Mouse (Mus musculus): ENCODE data around the gene Edc3. TPM values are rescaled to one million over a fixed set of nuclear protein-coding genes. Genes with fewer than 3 reads are reported as not detected.

The Edc3 gene
- total and polyA plus RNA-seq, 2 experiments from 2014 or later: 11.9 to 27.8 TPM

DNA sequence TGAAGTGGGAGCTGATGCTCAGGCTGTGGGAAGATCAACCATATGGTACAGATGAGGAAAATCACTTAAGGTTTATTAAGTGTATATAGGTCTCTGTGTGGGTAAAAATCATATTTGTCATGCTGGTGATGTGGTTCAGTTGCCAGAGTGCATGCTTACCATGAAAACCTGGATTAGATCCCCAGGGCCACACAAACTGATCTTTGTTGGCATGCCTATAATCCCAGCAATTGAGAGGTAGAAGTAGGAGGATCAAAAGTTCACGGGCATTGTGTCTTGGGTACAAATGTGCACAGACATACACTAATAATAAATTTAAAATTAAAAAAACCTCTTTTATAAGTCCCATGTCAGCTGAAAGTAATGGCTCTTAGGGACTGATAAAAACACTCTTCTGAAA lies 14.0 kb downstream of the Edc3 start:
- TF ChIP-seq CTCF (IDR thresholded peaks at IDR 0.05): no peak
- H3K9ac ChIP-seq (replicated peaks; ENCODE audit: low read length, poor library complexity, severe bottlenecking): no peak overlapping the region
- H3K9me3 ChIP-seq (ENCODE audit: low read length): no peaks in the 10 kb centered on the region
- ATAC-seq (ENCODE audit: low FRiP score): no peak
- DNase-seq (ENCODE audit: low spot score): no peak
- 86% methylated on average over 1 of the region's 1 CpGs for WGBS
- no peak overlapping the region for H3K27ac ChIP-seq (ENCODE audit: low read depth, low read length)
- H3K4me3 ChIP-seq (ENCODE audit: low read depth, low read length): no peak overlapping the region
- no peaks in the 10 kb centered on the region for H3K4me1 ChIP-seq (ENCODE audit: insufficient read depth, low read length)
- peaks cover 15% of the 10 kb centered on the region for H3K36me3 ChIP-seq (ENCODE audit: insufficient read depth, low read length)
- H3K27me3 ChIP-seq (ENCODE audit: insufficient read depth, low read length): no peaks in the 10 kb centered on the region
- H3K4me2 ChIP-seq (ENCODE audit: low read depth, low read length, poor library complexity, severe bottlenecking): no peak overlapping the region

DNA sequence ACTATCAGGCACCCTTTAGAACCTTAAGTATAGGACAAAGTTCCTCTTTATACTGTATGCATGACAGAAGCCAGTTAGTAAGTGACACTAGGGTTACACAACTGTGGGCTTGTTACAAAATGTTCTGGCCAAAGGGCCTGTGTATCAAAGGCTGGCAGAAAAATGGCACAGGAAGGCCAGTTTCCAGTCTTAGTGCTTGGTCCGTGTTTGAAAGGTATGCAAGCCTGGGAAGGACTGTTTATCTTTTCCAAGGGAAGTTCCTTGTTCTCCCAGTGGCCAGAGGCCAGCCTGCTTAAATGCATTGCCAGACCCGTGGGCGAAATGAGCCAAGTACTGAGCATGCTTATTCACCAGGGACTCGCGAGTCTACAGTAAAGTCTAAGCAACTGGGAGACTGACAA lies 15.0 kb downstream of the Edc3 start:
- WGBS: 63% methylated on average over 5 of the region's 5 CpGs
- no peak for TF ChIP-seq CTCF (IDR thresholded peaks at IDR 0.05)
- ATAC-seq (ENCODE audit: low FRiP score): no peak

DNA sequence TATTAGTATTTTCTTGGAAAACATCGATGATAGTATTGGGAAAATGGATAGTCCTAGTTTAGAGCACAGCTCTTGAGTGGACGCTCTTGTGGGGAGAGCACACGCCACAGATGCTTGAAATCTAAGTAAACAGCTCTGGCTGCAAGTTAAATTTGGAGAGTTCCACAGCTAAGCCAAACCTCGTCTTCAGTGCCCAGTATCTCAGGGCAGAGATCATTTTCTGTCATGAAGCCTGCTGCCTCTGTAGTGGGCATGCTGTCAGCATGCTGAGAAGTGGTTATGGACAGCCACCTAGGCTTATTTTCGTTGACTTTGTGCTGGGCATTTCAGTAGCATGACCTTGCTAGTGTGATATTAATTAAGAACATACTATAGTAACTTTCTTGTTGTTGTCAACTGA lies 15.5 kb downstream of the Edc3 start:
- no peak overlapping the region for H3K9ac ChIP-seq (replicated peaks; ENCODE audit: low read length, poor library complexity, severe bottlenecking)
- no peak for DNase-seq (ENCODE audit: low spot score)
- no peak for ATAC-seq (ENCODE audit: low FRiP score)
- H3K36me3 ChIP-seq (ENCODE audit: insufficient read depth, low read length): peaks cover 8% of the 10 kb centered on the region; the same call in 1 of the 2 replicates
- no peak overlapping the region for H3K4me3 ChIP-seq (ENCODE audit: low read depth, low read length)
- H3K4me1 ChIP-seq (ENCODE audit: insufficient read depth, low read length): no peaks in the 10 kb centered on the region
- H3K27ac ChIP-seq (ENCODE audit: low read depth, low read length): 0 out of 2 replicates have a peak overlapping the region, but pooled peaks have one; percentile 34
- H3K9me3 ChIP-seq (ENCODE audit: low read length): no peaks in the 10 kb centered on the region
- no peak overlapping the region for H3K4me2 ChIP-seq (ENCODE audit: low read depth, low read length, poor library complexity, severe bottlenecking)
- TF ChIP-seq CTCF (IDR thresholded peaks at IDR 0.05): no peak
- WGBS: 82% methylated on average over 5 of the region's 5 CpGs
- no peaks in the 10 kb centered on the region for H3K27me3 ChIP-seq (ENCODE audit: insufficient read depth, low read length)

More for the DNA sequence above, 15.0 kb downstream of the Edc3 start:
- no peaks in the 10 kb centered on the region for H3K9me3 ChIP-seq (ENCODE audit: low read length)
- H3K4me3 ChIP-seq (ENCODE audit: low read depth, low read length): no peak overlapping the region
- DNase-seq (ENCODE audit: low spot score): peak; percentile 72
- no peak overlapping the region for H3K9ac ChIP-seq (replicated peaks; ENCODE audit: low read length, poor library complexity, severe bottlenecking)
- H3K27ac ChIP-seq (ENCODE audit: low read depth, low read length): 0 out of 2 replicates have a peak overlapping the region, but pooled peaks have one; percentile 34
- H3K4me2 ChIP-seq (ENCODE audit: low read depth, low read length, poor library complexity, severe bottlenecking): no peak overlapping the region
- H3K36me3 ChIP-seq (ENCODE audit: insufficient read depth, low read length): peaks cover 11% of the 10 kb centered on the region
- H3K27me3 ChIP-seq (ENCODE audit: insufficient read depth, low read length): no peaks in the 10 kb centered on the region
- no peaks in the 10 kb centered on the region for H3K4me1 ChIP-seq (ENCODE audit: insufficient read depth, low read length)

DNA sequence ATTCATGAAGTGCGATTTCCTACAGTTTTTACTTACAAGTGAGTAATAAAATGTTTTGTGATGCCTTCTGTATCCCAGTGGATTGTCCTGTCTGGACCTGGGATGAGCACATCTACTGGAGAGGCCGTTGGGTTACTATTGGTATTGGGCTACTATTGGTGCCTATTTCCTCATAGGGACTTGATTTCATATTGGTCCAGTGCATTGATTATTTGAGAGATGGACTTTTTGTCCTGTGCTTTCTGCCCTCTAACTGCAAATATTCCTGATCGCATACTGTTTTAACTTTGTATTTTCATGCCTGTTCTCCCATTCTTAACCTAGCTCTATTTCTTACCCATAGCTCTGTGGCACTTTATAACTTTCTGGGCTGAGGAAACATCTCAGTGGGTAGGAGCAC lies 16.4 kb downstream of the Edc3 start:
- no peaks in the 10 kb centered on the region for H3K4me1 ChIP-seq (ENCODE audit: insufficient read depth, low read length)
- no peaks in the 10 kb centered on the region for H3K27me3 ChIP-seq (ENCODE audit: insufficient read depth, low read length)
- H3K9me3 ChIP-seq (ENCODE audit: low read length): no peaks in the 10 kb centered on the region
- 97% methylated on average over 3 of the region's 3 CpGs for WGBS
- no peak overlapping the region for H3K4me2 ChIP-seq (ENCODE audit: low read depth, low read length, poor library complexity, severe bottlenecking)
- H3K36me3 ChIP-seq (ENCODE audit: insufficient read depth, low read length): peaks cover 8% of the 10 kb centered on the region; the same call in 1 of the 2 replicates
- TF ChIP-seq CTCF (IDR thresholded peaks at IDR 0.05): no peak
- no peak overlapping the region for H3K9ac ChIP-seq (replicated peaks; ENCODE audit: low read length, poor library complexity, severe bottlenecking)
- DNase-seq (ENCODE audit: low spot score): no peak
- no peak overlapping the region for H3K27ac ChIP-seq (ENCODE audit: low read depth, low read length)
- no peak overlapping the region for H3K4me3 ChIP-seq (ENCODE audit: low read depth, low read length)
- no peak for ATAC-seq (ENCODE audit: low FRiP score)

DNA sequence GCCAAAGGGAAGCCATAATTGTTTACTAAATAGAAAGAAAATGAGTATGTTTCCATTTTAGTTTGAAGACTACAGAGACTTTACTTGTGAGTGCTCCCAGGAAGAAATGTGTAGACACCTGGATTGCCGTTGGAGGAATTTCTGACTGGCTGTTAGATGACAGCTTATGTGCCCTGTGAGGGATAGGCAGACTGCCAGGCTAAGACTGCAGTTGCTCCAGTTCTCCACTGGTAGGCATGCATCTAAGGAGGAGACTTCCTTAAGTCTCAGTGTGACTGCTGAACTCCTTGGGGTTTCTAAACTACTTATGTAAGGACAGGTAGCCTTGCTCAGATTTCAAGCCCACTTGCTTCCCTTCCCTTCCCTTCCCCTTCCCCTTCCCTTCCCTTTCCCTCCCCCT lies 20.0 kb downstream of the Edc3 start:
- Histone ChIP-seq H3K4me1 (ENCODE audit: insufficient read depth, low read length) (no peaks in the 10 kb centered on the region), H3K27me3 (ENCODE audit: insufficient read depth, low read length) (no peaks in the 10 kb centered on the region), H3K4me2 (ENCODE audit: low read depth, low read length, poor library complexity, severe bottlenecking) (no peak overlapping the region), H3K36me3 (ENCODE audit: insufficient read depth, low read length) (peaks cover 8% of the 10 kb centered on the region; the same call in 1 of the 2 replicates), H3K9me3 (ENCODE audit: low read length) (no peaks in the 10 kb centered on the region), H3K9ac (replicated peaks; ENCODE audit: low read length, poor library complexity, severe bottlenecking) (no peak overlapping the region), H3K4me3 (ENCODE audit: low read depth, low read length) (no peak overlapping the region), H3K27ac (ENCODE audit: low read depth, low read length) (no peak overlapping the region)
- DNase-seq (ENCODE audit: low spot score) (no peak), ATAC-seq (ENCODE audit: low FRiP score) (no peak)
- 96% methylated on average over 1 of the region's 1 CpGs for WGBS
- 0 out of 2 replicates have a peak, but pooled peaks have one; percentile 10 for TF ChIP-seq CTCF (IDR thresholded peaks at IDR 0.05)

DNA sequence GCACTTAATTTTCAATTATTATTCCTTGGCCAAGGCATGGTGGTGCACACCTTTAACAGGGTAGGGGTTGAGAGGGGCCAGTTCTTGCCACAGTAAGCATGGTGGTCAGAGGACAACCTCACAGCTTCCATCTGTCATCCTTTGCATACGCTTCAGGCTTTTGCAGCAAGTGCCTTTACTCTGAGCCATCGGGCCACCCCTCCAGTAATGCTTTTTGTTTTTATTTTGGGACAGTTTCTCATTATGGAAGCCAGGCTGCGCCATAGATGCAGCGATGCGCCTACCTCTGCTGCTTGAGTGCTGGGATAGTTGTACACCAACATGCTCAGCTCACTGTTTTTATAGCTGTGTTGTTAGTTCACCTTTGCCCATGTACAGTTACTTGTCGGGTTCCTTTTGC lies 25.3 kb downstream of the Edc3 start:
- 95% methylated on average over 6 of the region's 6 CpGs for WGBS
- ATAC-seq (ENCODE audit: low FRiP score): no peak
- no peak for TF ChIP-seq CTCF (IDR thresholded peaks at IDR 0.05)
- no peak overlapping the region for H3K4me2 ChIP-seq (ENCODE audit: low read depth, low read length, poor library complexity, severe bottlenecking)
- no peaks in the 10 kb centered on the region for H3K9me3 ChIP-seq (ENCODE audit: low read length)
- H3K27me3 ChIP-seq (ENCODE audit: insufficient read depth, low read length): no peaks in the 10 kb centered on the region
- no peaks in the 10 kb centered on the region for H3K4me1 ChIP-seq (ENCODE audit: insufficient read depth, low read length)
- no peak overlapping the region for H3K4me3 ChIP-seq (ENCODE audit: low read depth, low read length)
- H3K27ac ChIP-seq (ENCODE audit: low read depth, low read length): no peak overlapping the region
- DNase-seq (ENCODE audit: low spot score): no peak
- H3K9ac ChIP-seq (replicated peaks; ENCODE audit: low read length, poor library complexity, severe bottlenecking): no peak overlapping the region
- H3K36me3 ChIP-seq (ENCODE audit: insufficient read depth, low read length): no peaks in the 10 kb centered on the region; the same call in 1 of the 2 replicates

Measured in midbrain, postnatal 0 days (tissue).